Mouse (Mus musculus): Measurements from ENCODE around the gene Pold4.

The Pold4 gene

GRCm38 (mm10) chr19:4204889-4205288 is 26.8 kb upstream of the Pold4 start:
- DNase-seq: no peak

GRCm38 (mm10) chr19:4206971-4207370 is 24.7 kb upstream of the Pold4 start:
- peak; percentile 85 for DNase-seq

- no peak for DNase-seq
Measured at GRCm38 (mm10) chr19:4208563-4208962, 23.1 kb upstream of the Pold4 start.

- no peak for DNase-seq
Measured at GRCm38 (mm10) chr19:4211891-4212588, 19.7 kb upstream of the Pold4 start.

GRCm38 (mm10) chr19:4213524-4213974 is 18.1 kb upstream of the Pold4 start:
- DNase-seq: peak; percentile 67

GRCm38 (mm10) chr19:4214071-4214770 is 17.5 kb upstream of the Pold4 start, which contains the start of the genes Clcf1 and AC109138.7:
Clcf1 (plus strand) TSS chr19:4214238.
AC109138.7 (plus strand) TSS chr19:4214357.
- peak; percentile 78 for DNase-seq

GRCm38 (mm10) chr19:4214771-4215450 is 16.8 kb upstream of the Pold4 start:
- peak; percentile 71 for DNase-seq

- no peak for DNase-seq
Measured at GRCm38 (mm10) chr19:4215451-4215840, 16.3 kb upstream of the Pold4 start.

- DNase-seq: peak; percentile 79
Measured at GRCm38 (mm10) chr19:4216041-4216685, 15.5 kb upstream of the Pold4 start.

- DNase-seq: no peak
Measured at GRCm38 (mm10) chr19:4217140-4217539, 14.6 kb upstream of the Pold4 start.

- DNase-seq: no peak
Measured at GRCm38 (mm10) chr19:4217855-4218254, 13.8 kb upstream of the Pold4 start.

- DNase-seq: no peak
Measured at GRCm38 (mm10) chr19:4218293-4218692, 13.4 kb upstream of the Pold4 start.

- DNase-seq: no peak
Measured at GRCm38 (mm10) chr19:4218784-4219183, 12.9 kb upstream of the Pold4 start.

- no peak for DNase-seq
Measured at GRCm38 (mm10) chr19:4219943-4220342, 11.8 kb upstream of the Pold4 start.

GRCm38 (mm10) chr19:4220416-4220815 is 11.3 kb upstream of the Pold4 start:
- peak; percentile 60 for DNase-seq

GRCm38 (mm10) chr19:4220957-4221743 is 10.5 kb upstream of the Pold4 start:
- DNase-seq: peak; percentile 67

- DNase-seq: peak; percentile 80
Measured at GRCm38 (mm10) chr19:4222165-4222564, 9.5 kb upstream of the Pold4 start.

- DNase-seq: no peak
Measured at GRCm38 (mm10) chr19:4226779-4227178, 4.9 kb upstream of the Pold4 start.

- no peak for DNase-seq
Measured at GRCm38 (mm10) chr19:4227446-4227845, 4.3 kb upstream of the Pold4 start.

- DNase-seq: peak; percentile 84
Measured at GRCm38 (mm10) chr19:4227894-4228678, 3.6 kb upstream of the Pold4 start.

GRCm38 (mm10) chr19:4228891-4229290 is 2.8 kb upstream of the Pold4 start:
- no peak for DNase-seq
